Mouse (Mus musculus) limb, embryonic 13.5 days (tissue): Measurements from ENCODE around the gene Zfp983. TPM values are rescaled to one million over a fixed set of nuclear protein-coding genes. Genes with fewer than 3 reads are reported as not detected.
"Not testable (repeated sequence)": the region's sequence is repeated elsewhere in the genome, so short reads cannot be mapped to it uniquely, and the experiment has no call there.

Experiments used
- ATAC-seq: fragments of 200-750 bp; cut with Nextera tagmentation; 2 replicates; pipeline ENCODE4 v1.8.0; 2017; ENCODE audit warnings: low read depth, moderate number of reproducible peaks, moderate TSS enrichment; ENCODE audit not compliant: low FRiP score
- H3K27ac ChIP-seq: fragments of 300-500 bp; sonication (generic); 2 replicates; pipeline ENCODE4 v1.5.1; 2015; ENCODE audit warnings: inconsistent platforms, mild to moderate bottlenecking, moderate library complexity
- H3K27me3 ChIP-seq: fragments of 300-500 bp; sonication (generic); 2 replicates; pipeline ENCODE4 v1.6.1; 2015; ENCODE audit warnings: mild to moderate bottlenecking, inconsistent platforms
- H3K36me3 ChIP-seq: fragments of 300-500 bp; sonication (generic); 2 replicates; pipeline ENCODE4 v1.6.1; 2015; ENCODE audit warnings: inconsistent platforms, mild to moderate bottlenecking, moderate library complexity
- H3K4me1 ChIP-seq: fragments of 300-500 bp; sonication (generic); 2 replicates; pipeline ENCODE4 v1.6.1; 2015; ENCODE audit warnings: inconsistent platforms
- H3K4me2 ChIP-seq: fragments of 300-500 bp; sonication (generic); replicated peaks from 2 replicates; pipeline ENCODE4 v1.6.1; 2015; ENCODE audit warnings: inconsistent platforms, mild to moderate bottlenecking, moderate library complexity
- H3K4me3 ChIP-seq: fragments of 300-500 bp; sonication (generic); 2 replicates; pipeline ENCODE4 v1.5.1; 2015; ENCODE audit warnings: moderate library complexity, mild to moderate bottlenecking, inconsistent platforms
- H3K9ac ChIP-seq: fragments of 300-500 bp; sonication (generic); 2 replicates; pipeline ENCODE4 v1.6.1; 2015; ENCODE audit warnings: mild to moderate bottlenecking, inconsistent platforms
- H3K9me3 ChIP-seq: fragments of 300-500 bp; sonication (generic); 2 replicates; pipeline ENCODE4 v1.6.1; 2016; ENCODE audit warnings: inconsistent platforms
- whole genome bisulfite sequencing: fragments of 180-500 bp; shearing (Covaris S2); methylation state at CpG from one replicate; pipeline ENCODE4 v1.1.7; 2015; 5-methylcytosine and 5-hydroxymethylcytosine counted together
- polyA plus RNA-seq: library from polyadenylated mRNA; unstranded; fragments of >200 nt; fragmentation: Nextera tagmentation; extraction: Ambion mirVana; gene quantifications from 2 replicates; pipeline ENCODE4 v1.2.1, GENCODE M21; 2015

Gene Zfp983
- 5.7 and 6.3 TPM in 2 replicates for polyA plus RNA-seq

DNA sequence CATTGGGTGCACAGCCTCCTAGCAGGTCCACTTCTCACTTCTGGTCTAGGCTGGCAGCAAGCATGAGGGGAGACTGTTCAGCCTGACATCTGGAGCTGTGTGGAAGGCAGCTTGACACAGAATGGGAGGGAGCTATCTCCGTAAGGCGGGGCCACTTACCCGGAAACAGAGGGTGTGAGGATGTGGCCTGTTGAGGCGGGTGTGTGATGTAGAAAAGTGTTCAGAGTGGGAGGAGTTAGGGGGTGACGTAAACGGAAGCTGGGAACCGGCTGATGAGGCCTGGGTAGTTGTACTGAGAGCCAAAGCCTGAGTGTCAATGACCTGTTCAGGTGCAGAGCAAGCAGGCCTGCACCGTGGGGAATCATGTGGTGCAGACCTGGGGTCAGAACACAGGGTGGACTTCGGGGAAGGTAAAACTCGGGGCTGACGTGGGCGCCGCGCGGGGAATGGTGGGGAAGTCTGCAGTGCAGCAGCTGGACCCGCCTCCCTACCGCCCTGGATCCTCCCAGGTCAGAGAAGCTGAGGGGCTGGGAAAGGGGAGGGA lies at the start of gene Zfp983:
TSS of gene Zfp983 (plus strand) at position 261 of the 544 bp plus-strand sequence.
- WGBS, result 0% methylated on average over 17 of the region's 17 CpGs
- Histone ChIP-seq H3K4me2 (peak within 1 kb of the TSS; percentile 59), H3K9ac (peak within 1 kb of the TSS; percentile 55), H3K27ac (peak within 1 kb of the TSS; percentile 79), H3K4me3 (peak within 1 kb of the TSS; percentile 47)
- H3K4me1 ChIP-seq, H3K27me3 ChIP-seq, H3K36me3 ChIP-seq, H3K9me3 ChIP-seq: not testable (repeated sequence)
- peak; percentile 100 for ATAC-seq

DNA sequence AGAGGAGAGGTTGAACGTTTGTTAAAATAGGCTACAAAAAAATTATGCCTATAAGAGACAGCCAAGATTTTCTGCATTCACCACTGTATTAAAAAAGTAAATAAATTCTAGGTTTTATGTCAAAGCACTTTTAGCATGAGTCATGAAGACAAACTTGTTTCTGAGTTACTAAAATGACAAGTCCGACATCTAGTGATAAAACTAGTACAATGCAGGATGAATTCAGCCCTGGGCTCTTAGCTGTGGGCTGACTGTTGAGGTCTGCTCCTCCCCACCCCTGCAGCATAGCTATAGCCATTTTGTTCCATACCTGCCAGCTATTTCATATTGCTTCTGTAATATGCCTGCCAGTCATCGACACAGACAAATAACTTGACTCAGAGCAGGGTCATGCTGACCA lies 34.1 kb upstream of the Zfp983 start:
- no peak overlapping the region for H3K27ac ChIP-seq

DNA sequence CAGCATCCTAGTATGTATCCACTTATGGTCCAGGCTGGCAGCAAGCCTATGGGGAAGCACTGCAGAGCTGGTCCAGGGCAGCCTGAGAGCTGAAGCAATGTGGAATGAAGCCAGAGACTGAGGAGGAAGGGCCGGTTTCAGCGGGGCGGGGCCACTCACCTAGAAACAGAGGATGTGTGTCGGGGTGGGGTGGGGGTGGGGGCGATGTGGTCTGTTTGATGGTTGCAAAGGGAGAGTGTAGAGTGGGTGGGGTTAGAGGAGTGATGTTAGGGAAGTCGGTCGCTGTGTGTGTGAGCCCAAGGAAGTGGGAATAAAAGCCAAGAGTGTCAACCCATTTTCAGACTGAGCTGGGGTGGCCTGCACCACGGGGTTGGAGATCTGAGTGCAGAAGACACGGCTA lies 33.1 kb upstream of the Zfp983 start:
- Histone ChIP-seq H3K9ac (no peak overlapping the region), H3K27me3 (no peaks in the 10 kb centered on the region), H3K27ac (no peak overlapping the region), H3K9me3 (no peaks in the 10 kb centered on the region), H3K4me3 (no peak overlapping the region), H3K4me2 (peak overlapping the region; percentile 27), H3K36me3 (no peaks in the 10 kb centered on the region), H3K4me1 (no peaks in the 10 kb centered on the region)
- no peak for ATAC-seq
- WGBS, result 4% methylated on average over 9 of the region's 9 CpGs

More for the DNA sequence above, 34.1 kb upstream of the Zfp983 start:
- no peak for ATAC-seq
- no peak overlapping the region for H3K4me2 ChIP-seq
- no peaks in the 10 kb centered on the region for H3K27me3 ChIP-seq
- no peaks in the 10 kb centered on the region for H3K36me3 ChIP-seq
- H3K4me3 ChIP-seq, result no peak overlapping the region
- H3K9ac ChIP-seq, result no peak overlapping the region
- WGBS, result 76% methylated on average over 3 of the region's 3 CpGs
- no peaks in the 10 kb centered on the region for H3K4me1 ChIP-seq
- H3K9me3 ChIP-seq, result no peaks in the 10 kb centered on the region

GRCm38 (mm10) chr17:21623647-21624046 lies 26.8 kb upstream of the Zfp983 start:
- Histone ChIP-seq H3K9me3 (no peaks in the 10 kb centered on the region), H3K4me1 (no peaks in the 10 kb centered on the region), H3K27me3 (no peaks in the 10 kb centered on the region), H3K36me3 (no peaks in the 10 kb centered on the region), H3K27ac (no peak overlapping the region), H3K9ac (no peak overlapping the region), H3K4me2 (no peak overlapping the region), H3K4me3 (no peak overlapping the region)
- no CpG with 5 or more reads among the region's 3 CpGs for WGBS
- ATAC-seq, result no peak

- H3K9me3 ChIP-seq, H3K9ac ChIP-seq, ATAC-seq, H3K27me3 ChIP-seq, H3K4me3 ChIP-seq, H3K27ac ChIP-seq, H3K4me1 ChIP-seq, H3K4me2 ChIP-seq, H3K36me3 ChIP-seq: not testable (repeated sequence)
- WGBS, result 47% methylated on average over 4 of the region's 4 CpGs
Observed at GRCm38 (mm10) chr17:21635758-21636157, 14.7 kb upstream of the Zfp983 start.

DNA sequence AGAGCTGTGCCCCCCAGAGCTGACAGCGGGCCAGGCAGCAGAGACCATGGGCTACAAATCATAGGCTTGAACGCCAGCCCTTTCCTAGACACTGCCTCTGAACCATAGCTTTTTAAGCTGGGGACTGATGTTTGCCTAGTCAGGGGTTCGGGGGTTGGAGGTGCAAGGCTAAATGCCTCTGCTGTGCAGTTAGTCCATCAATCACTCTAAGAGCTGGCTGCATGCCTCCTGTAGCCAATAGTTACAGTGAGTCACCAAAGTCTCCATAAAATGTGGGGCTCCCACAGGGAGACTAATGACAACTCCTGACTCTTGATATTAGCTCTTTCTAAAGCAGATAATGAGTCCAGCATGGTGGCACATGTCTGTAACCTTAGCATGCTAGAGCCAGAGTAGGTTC lies 1.6 kb upstream of the Zfp983 start:
- H3K36me3 ChIP-seq, result no peaks in the 10 kb centered on the region
- H3K4me2 ChIP-seq, result no peak overlapping the region
- H3K9me3 ChIP-seq, result no peaks in the 10 kb centered on the region
- 31% methylated on average over 3 of the region's 3 CpGs for WGBS
- H3K4me3 ChIP-seq, result no peak overlapping the region
- H3K9ac ChIP-seq, result no peak overlapping the region
- H3K4me1 ChIP-seq, result no peaks in the 10 kb centered on the region
- no peaks in the 10 kb centered on the region for H3K27me3 ChIP-seq
- no peak overlapping the region for H3K27ac ChIP-seq
- ATAC-seq, result no peak

DNA sequence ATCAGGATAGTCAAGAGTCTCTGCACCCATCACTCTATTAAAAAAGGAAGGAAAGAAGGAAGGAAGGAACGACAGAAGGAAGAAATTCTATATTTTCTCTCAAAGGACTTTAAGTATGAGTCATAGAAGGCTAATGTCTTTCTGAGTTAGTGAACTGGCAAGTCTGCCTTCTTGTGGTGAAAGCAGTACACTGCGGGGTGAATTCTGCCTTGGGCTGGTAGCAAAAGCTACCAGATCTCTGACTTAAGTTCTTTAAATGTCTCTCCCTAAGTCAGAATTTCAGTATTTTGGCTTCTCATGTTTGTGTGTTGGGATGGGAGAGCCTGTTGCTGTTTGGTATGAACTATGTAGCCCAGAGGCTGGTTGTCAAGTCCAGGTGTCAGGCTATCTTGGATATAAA lies 488 bp upstream of the Zfp983 start:
- H3K4me3 ChIP-seq, result peak overlapping the region; percentile 47
- ATAC-seq, result peak; percentile 31; the same call in 1 of the 2 replicates
- H3K4me2 ChIP-seq, result peak overlapping the region; percentile 59
- H3K9ac ChIP-seq, result peak overlapping the region; percentile 55
- no peaks in the 10 kb centered on the region for H3K9me3 ChIP-seq
- WGBS, result 20% methylated on average over 2 of the region's 2 CpGs
- H3K27ac ChIP-seq, result peak overlapping the region; percentile 79
- no peaks in the 10 kb centered on the region for H3K27me3 ChIP-seq
- no peaks in the 10 kb centered on the region for H3K36me3 ChIP-seq
- H3K4me1 ChIP-seq, result no peaks in the 10 kb centered on the region

- ATAC-seq, H3K27me3 ChIP-seq, H3K27ac ChIP-seq, H3K9ac ChIP-seq, H3K4me1 ChIP-seq, H3K4me2 ChIP-seq, H3K36me3 ChIP-seq, H3K9me3 ChIP-seq, H3K4me3 ChIP-seq: not testable (repeated sequence)
- 33% methylated on average over 1 of the region's 1 CpGs for WGBS
Observed at GRCm38 (mm10) chr17:21678826-21679225, 28.4 kb downstream of the Zfp983 start.

DNA sequence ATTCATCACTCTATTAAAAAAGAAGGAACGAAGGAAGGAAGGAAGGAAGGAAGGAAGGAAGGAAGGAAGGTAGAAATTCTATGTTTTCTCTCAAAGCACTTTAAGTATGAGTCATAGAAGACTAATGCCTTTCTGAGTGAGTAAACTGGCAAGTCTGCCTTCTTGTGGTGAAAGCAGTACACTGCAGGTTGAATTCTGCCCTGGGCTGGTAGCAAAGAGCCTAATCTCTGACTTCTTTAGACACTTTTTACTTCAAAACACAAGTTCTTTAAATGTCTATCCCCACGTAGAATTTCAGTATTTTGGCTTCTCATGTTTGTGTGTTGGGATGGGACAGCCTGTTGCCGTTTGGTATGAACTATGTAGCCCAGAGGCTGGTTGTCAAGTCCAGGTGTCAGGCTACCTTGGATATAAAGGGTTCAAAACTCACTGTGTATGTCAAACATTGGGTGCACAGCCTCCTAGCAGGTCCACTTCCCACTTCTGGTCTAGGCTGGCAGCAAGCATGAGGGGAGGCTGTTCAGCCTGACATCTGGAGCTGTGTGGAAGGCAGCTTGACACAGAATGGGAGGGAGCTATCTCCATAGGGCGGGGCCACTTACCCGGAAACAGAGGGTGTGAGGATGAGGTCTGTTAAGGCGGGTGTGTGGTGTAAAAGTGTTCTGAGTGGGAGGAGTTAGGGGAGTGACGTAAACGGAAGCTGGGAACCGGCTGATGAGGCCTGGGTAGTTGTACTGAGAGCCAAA lies 29.0 kb downstream of the Zfp983 start:
- WGBS, result 5% methylated on average over 9 of the region's 9 CpGs
- Histone ChIP-seq H3K4me2 (peak overlapping the region; percentile 62), H3K27ac (peak overlapping the region; percentile 67; the same call in 1 of the 2 replicates), H3K36me3 (peaks cover under 1% of the 10 kb centered on the region), H3K9ac (peak overlapping the region; percentile 51), H3K4me3 (peak overlapping the region; percentile 50), H3K9me3 (no peaks in the 10 kb centered on the region), H3K4me1 (no peaks in the 10 kb centered on the region), H3K27me3 (no peaks in the 10 kb centered on the region)
- ATAC-seq, result peak; percentile 98

GRCm38 (mm10) chr17:21680019-21680376 lies 29.6 kb downstream of the Zfp983 start:
- H3K4me3 ChIP-seq, result peak overlapping the region; percentile 50
- H3K27me3 ChIP-seq, H3K9me3 ChIP-seq, H3K4me1 ChIP-seq, H3K36me3 ChIP-seq: not testable (repeated sequence)
- peak overlapping the region; percentile 62 for H3K4me2 ChIP-seq
- H3K27ac ChIP-seq, result peak overlapping the region; percentile 67; the same call in 1 of the 2 replicates
- peak; percentile 93 for ATAC-seq
- under 1% methylated on average over 10 of the region's 10 CpGs for WGBS
- peak overlapping the region; percentile 51 for H3K9ac ChIP-seq

DNA sequence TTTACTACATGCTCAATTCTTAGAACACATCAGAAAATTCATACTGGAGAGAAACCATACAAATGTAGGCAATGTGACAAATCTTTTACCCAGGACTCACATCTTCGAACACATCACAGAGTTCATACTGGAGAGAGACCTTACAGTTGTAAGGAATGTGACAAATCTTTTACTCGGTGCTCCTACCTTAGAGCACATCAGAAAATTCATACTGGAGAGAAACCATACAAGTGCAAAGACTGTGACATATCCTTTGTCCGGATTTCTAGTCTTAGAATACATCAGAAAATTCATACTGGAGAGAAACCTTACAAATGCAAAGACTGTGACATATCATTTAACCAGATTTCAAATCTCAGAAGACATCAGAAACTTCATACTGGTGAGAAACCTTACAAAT lies 41.1 kb downstream of the Zfp983 start, which contains the start of gene Gm10226:
TSS of gene Gm10226 (plus strand) at position 301 of the 400 bp plus-strand sequence.
- no peak for ATAC-seq
- no peak within 1 kb of the TSS for H3K4me2 ChIP-seq
- H3K4me3 ChIP-seq, result no peak within 1 kb of the TSS
- peaks cover 34% of the 10 kb centered on the region for H3K36me3 ChIP-seq
- H3K4me1 ChIP-seq, result no peaks in the 10 kb centered on the region
- 86% methylated on average over 3 of the region's 3 CpGs for WGBS
- H3K9me3 ChIP-seq, result no peaks in the 10 kb centered on the region
- H3K9ac ChIP-seq, result no peak within 1 kb of the TSS
- no peaks in the 10 kb centered on the region for H3K27me3 ChIP-seq
- H3K27ac ChIP-seq, result no peak within 1 kb of the TSS

GRCm38 (mm10) chr17:21693342-21693741 lies 42.9 kb downstream of the Zfp983 start:
- 77% methylated on average over 3 of the region's 3 CpGs for WGBS

GRCm38 (mm10) chr17:21696073-21696472 lies 45.6 kb downstream of the Zfp983 start:
- Histone ChIP-seq H3K27me3 (no peaks in the 10 kb centered on the region), H3K36me3 (peaks cover 12% of the 10 kb centered on the region), H3K27ac (no peak overlapping the region), H3K4me2 (no peak overlapping the region), H3K4me1 (no peaks in the 10 kb centered on the region), H3K4me3 (no peak overlapping the region), H3K9ac (no peak overlapping the region), H3K9me3 (no peaks in the 10 kb centered on the region)
- no peak for ATAC-seq

More at GRCm38 (mm10) chr17:21693342-21693741, 42.9 kb downstream of the Zfp983 start:
- Histone ChIP-seq H3K27me3 (no peaks in the 10 kb centered on the region), H3K4me1 (no peaks in the 10 kb centered on the region), H3K9me3 (no peaks in the 10 kb centered on the region), H3K4me3 (no peak overlapping the region), H3K27ac (no peak overlapping the region), H3K9ac (no peak overlapping the region), H3K36me3 (peaks cover 33% of the 10 kb centered on the region), H3K4me2 (no peak overlapping the region)
- ATAC-seq, result no peak
